Mouse (Mus musculus) ZHBTc4 (cell line): ENCODE measurements at regions not wholly inside any gene's neighbourhood (a gene's known extent, or its start where the extent isn't known, plus 50 kb on each side); places are given as distances from the start of the nearest gene placed in this dataset.
A peak's percentile ranks its signal among the peaks of the same experiment; 100 is the strongest.

Experiments
- DNase-seq: peaks from one replicate; pipeline ENCODE4 v3.0.0-alpha.2; 2011; ENCODE audit warnings: low read depth, low spot score

DNA sequence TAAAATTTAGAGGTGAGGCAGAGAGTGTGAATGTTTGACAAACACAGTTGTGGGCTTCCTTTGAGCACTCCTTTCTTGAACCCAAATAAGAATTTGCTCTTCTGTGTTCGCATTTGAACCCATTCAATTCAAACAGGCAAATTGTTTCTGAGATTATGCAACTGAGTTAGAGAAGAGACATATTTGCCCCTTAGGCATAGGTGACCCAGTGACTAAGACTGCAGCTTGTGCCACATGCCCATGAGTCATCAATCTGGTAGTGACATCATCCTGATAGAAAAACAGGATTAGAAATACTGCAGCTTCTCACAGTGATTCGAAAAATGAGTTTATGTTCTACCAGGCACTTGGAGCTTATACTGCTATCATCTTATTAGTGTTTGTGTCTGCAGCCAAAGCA lies 67.2 kb downstream of the Zfp622 start:
- DNase-seq = no peak

DNA sequence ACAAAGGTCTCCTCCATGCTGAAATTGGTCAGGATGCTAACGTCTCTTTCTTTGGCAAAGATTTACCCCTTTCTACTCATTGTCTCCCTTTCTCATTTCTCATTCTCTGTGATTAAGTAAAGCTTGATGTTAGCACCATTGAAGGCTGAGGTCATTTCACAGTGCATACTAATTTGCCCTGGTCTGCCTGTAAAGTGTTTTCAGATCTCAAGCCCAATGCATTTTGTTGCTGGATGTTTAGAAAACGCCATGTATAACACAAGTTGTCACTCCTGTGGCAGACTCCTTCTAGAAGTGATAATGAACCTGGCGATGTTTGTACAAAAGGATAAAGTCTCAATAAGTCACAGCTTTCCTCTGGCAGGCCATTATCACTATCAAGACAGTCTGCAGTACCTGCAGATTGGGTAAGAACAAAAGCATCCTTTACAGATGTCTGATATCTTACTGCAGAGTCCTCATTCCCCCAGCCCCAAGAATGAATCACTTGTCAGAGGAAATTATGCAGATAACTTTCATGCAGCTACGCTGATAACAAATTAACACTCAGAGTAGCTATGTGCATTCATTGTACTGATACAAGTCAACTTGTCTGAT lies 68.7 kb downstream of the Zfp622 start:
- DNase-seq = no peak

DNA sequence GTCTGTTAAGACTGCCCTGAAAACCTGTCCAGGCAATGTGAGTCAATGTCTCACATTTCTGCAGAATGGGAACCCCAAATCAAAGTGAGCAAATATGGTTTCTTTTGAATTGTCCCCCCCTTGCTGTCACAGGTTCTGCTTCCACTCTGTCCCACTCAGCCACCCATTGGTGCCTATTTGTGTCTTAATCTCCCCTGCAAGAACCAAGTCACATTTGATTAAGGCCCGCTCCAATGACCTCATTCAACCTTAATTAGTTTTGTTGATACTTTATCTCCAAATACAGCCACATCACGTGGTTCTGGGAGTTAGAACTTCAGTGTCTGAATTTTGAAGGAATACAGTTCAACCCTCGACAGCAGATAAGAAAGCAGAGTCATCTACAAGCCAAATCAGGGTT lies 73.9 kb downstream of the Zfp622 start:
- DNase-seq = no peak

DNA sequence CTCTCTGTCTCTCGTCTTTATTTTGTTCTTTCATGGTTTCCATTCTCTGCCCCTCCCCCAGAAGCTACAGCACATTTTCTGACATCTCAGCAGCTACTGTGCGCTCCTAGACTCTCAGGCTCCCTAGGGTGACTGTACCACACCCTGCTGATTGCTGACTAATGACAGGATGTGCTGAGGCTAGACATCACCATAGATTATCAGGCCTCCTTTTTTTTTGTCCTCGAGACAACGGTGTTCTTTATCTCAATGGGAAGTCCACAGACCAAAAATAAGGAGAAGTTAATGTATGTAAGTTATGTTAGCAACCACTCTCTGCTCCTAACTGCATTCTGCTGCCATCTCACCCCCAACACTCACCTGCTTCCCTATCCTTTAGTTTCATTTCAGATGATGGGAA lies 116.0 kb downstream of the Zfp622 start:
- peak; percentile 12 for DNase-seq

DNA sequence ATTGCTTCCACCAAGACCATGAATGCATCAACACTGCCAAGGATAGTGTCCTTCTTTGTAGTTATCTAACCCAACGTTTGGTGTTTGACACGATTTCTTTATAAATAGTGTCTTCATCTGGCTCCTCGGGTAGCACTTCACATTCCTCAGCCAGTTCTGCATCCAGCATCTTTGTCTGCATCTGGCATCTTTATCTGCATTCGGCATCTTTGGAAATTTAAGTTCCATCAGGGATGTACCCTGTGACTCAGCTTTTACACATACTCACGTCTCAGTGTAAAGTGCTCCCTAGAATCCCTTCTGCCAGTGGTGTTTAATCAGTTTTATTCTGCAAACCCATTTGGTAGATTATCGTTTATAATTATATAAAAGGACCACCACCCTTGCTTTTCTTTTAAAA lies 123.8 kb downstream of the Zfp622 start:
- DNase-seq = no peak

DNA sequence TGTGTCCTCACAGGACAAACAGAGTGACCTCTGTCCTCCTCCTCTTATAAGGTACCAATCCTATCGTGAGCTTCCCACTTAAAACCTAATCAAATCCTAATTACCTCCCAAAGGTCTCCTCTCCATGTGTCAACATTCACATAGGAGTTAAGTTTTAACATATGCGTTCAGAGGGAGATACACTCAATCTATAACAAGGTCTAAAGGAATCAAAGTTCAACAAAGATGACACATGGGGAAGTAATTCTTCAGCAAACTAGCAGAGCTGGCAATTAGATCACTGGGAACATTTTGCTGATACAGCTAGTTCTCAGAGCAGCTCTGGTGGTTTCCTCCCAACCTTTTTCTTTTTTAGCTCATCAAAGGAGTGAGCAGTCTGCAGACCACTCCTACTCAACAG lies 160.0 kb downstream of the Zfp622 start:
- DNase-seq = no peak

DNA sequence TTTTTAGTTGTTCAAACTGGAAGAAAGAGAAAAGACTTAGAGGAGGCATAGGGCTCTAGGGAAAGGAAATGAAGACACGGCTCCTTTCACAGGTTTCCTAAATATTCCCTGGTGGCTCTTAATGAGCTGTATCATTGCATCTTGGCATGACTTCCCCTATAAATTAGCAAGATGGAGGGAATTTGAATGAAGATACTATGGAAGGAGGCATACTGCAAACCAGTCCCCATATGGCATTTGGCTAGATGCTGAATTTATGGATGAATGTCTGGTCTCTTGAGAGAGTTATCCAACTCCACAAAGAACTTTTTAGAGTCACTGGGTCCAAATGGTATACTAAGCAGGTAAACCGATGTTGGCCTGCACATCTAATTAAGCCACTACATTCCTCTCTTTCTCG lies 150.3 kb upstream of the March11 start:
- no peak for DNase-seq

DNA sequence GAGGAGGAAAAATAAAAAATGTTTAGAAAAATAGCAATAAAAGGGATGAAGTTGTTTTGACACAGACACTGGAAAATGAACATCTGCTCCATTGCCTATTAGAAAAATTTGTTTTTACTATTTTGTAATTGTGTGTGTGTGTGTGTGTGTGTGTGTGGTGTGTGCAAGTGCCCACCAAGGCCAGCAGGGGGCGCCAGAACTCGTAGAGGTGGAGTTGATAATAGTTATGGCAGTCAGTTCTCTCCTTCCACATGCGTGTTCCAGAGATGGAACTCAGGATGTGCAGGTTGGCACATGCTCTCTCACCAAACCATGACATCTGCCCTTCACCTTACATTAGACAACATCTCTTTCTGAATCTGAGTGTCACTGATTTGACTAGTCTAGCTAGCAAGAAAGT lies 123.9 kb upstream of the March11 start:
- peak; percentile 57 for DNase-seq

DNA sequence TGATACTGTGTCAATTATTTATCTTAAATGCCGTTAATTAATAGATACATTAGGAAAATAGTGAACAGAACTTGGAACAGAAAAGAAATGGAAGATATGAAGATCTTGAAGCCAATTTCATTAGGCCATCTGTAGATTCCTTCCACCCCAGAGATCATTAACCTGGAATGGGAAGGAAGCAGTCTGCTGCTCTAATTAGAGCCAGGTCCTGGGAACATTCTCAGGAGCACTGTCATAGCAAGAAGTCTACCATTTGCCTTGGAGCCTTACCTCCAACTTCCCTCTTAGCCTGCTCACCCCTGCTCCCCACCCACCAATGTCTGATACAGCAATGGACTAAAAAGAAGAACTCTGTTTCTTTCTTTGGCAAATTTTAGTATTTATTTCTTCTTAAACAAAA lies 113.3 kb upstream of the March11 start:
- no peak for DNase-seq

DNA sequence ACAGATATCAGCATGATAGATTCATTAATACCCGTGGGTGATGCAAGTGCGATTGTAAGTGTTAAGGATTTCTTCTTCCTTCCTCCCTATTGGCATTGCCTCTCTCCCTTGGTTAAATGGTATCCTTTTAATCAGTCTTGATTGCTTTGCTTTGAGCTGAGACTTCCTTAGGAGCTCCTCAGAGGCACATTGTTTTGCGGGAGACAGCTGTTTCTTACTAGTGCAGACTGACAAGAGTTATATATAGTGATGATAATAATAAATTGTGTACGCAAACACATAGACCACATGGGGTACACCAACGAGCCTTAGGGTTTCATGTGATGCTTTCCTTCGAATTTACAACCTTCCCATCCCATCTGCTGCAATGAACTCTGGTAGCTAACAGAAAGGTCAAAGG lies 102.0 kb upstream of the March11 start:
- no peak for DNase-seq

DNA sequence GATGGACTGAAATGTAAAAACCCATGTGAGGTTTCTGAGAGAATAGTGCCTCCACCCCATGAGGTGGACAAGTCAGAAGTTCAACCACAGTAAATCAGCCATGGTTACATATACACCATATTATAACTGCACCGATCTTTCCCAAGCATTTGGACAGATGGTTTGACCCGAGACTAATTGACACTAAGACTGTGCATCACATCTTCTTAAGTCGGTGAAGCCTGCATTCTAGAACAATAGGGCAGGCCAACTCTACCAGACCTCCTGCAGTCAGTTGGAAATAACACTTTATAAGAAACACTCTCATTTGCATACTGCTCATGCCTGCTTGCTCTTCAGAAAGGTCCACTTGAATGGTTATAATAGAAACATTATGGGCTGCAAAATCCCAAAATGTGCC lies 88.0 kb upstream of the March11 start:
- DNase-seq = no peak

DNA sequence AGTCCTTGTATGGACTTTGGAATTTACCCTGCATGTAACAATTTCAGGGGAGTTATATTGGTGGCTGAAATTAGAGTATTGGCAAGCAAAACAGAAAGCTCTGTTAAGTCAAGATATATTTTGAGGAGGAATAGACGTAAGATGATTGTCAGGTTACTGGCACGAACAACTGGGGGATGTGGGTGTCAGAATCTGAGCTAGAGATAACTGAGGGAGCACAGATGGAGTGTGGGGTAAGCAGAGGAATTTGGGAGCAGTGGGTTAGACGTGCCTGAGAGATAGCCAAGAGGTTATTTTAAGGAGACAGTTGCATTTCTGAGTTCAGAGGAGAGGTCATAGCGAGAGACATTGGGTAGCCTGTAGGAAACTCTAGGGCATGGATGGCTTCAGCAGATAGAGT lies 80.2 kb upstream of the March11 start:
- DNase-seq = no peak
